Mouse (Mus musculus) intestine, postnatal 0 days (tissue): ENCODE measurements around the gene Rrp8. TPM values are rescaled to one million over a fixed set of nuclear protein-coding genes. Genes with fewer than 3 reads are reported as not detected.
A peak's percentile ranks its signal among the peaks of the same experiment; 100 is the strongest.
"Not testable (repeated sequence)": the region's sequence is repeated elsewhere in the genome, so short reads cannot be mapped to it uniquely, and the experiment has no call there.

Source experiments
- ATAC-seq: fragments of 200-750 bp; cut with Nextera tagmentation; 2 replicates; pipeline ENCODE4 v1.8.0; 2017; ENCODE audit warnings: mild to moderate bottlenecking, moderate TSS enrichment, moderate library complexity
- H3K27ac ChIP-seq: fragments of 300-500 bp; sonication (generic); 2 replicates; pipeline ENCODE4 v1.5.1; 2014; ENCODE audit warnings: mild to moderate bottlenecking, low read depth, low read length, moderate library complexity
- H3K27me3 ChIP-seq: fragments of 300-500 bp; sonication (generic); replicated peaks from 2 replicates; pipeline ENCODE4 v1.6.1; 2014; ENCODE audit warnings: low read length, mixed read lengths; ENCODE audit not compliant: control insufficient read depth, insufficient read depth
- H3K36me3 ChIP-seq: fragments of 300-500 bp; sonication (generic); 2 replicates; pipeline ENCODE4 v1.6.1; 2014; ENCODE audit warnings: mild to moderate bottlenecking, moderate library complexity; ENCODE audit not compliant: control insufficient read depth, insufficient read depth
- H3K4me1 ChIP-seq: fragments of 300-500 bp; sonication (generic); replicated peaks from 2 replicates; pipeline ENCODE4 v1.6.1; 2014; ENCODE audit warnings: antibody characterized with exemption, low read length, mixed read lengths; ENCODE audit not compliant: control insufficient read depth, insufficient read depth
- H3K4me2 ChIP-seq: fragments of 300-500 bp; sonication (generic); replicated peaks from 2 replicates; pipeline ENCODE4 v1.6.1; 2014; ENCODE audit warnings: low read depth, mild to moderate bottlenecking, moderate library complexity
- H3K4me3 ChIP-seq: fragments of 300-500 bp; sonication (generic); 2 replicates; pipeline ENCODE4 v1.5.1; 2014; ENCODE audit warnings: low read depth, low read length
- H3K9ac ChIP-seq: fragments of 300-500 bp; sonication (generic); 2 replicates; pipeline ENCODE4 v1.6.1; 2014; ENCODE audit warnings: mild to moderate bottlenecking, low read depth, low read length
- H3K9me3 ChIP-seq: fragments of 300-500 bp; sonication (generic); 2 replicates; pipeline ENCODE4 v1.6.1; 2016; ENCODE audit warnings: mixed run types; ENCODE audit not compliant: control insufficient read depth
- CTCF ChIP-seq: sonication (generic); IDR thresholded peaks from 2 replicates; pipeline ENCODE4 v1.5.1; 2016; ENCODE audit warnings: low read depth, mild to moderate bottlenecking, control low read depth, antibody characterized with exemption, moderate library complexity
- WGBS: fragments of 180-500 bp; shearing (Covaris S2); extraction: QIAGEN DNeasy Blood & Tissue Kit; methylation state at CpG from one replicate; pipeline ENCODE4 v1.1.7; 2014; 5-methylcytosine and 5-hydroxymethylcytosine counted together
- polyA plus RNA-seq: library from polyadenylated mRNA; unstranded; fragments of >200 nt; fragmentation: Nextera tagmentation; extraction: Ambion mirVana; gene quantifications from 2 replicates; pipeline ENCODE4 v1.2.1, GENCODE M21; 2015

Gene Rrp8
- polyA plus RNA-seq, 1 experiment from 2014 or later, result 15.0 TPM

DNA sequence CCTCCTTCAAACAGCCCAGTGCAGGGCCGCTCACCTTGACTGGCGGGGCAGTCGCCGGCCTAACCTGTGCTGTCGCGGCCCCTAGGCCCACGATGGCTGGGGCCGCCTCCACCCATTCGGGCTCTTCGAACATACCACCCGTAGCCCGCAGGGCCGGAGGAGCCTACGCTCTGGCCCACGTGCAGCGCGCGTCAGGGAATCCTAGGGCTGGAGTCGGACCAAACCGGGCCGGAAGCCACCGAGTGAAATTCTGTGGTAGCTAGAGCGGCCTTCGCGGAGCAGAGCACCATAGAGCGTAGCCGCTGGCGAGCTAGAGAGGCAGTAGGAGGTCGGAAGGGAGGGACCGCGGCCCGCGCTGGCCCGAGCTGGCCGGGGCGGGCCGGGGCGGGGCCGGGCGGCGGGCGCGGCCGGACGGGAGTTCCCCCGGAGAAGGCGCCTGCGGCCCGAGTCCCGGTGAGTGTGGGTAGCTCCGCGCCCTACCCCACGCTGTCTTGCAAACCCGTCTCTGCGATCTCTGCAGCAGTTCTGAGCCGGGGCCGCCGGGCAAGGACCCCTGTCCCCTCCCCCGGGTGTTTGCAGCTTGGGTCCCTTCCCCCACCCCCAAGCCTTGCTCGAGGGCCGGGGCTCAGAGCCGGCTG lies 802 bp downstream of the Rrp8 start, which contains the start of gene Ilk:
Gene Ilk (plus strand): TSS at position 329 of the 638 bp plus-strand sequence.
- WGBS, result under 1% methylated on average over 59 of the region's 62 CpGs
- H3K4me2 ChIP-seq, result peak within 1 kb of the TSS; percentile 92
- H3K36me3 ChIP-seq, result peaks cover 46% of the 10 kb centered on the region
- peak within 1 kb of the TSS; percentile 87 for H3K27ac ChIP-seq
- H3K9me3 ChIP-seq, result no peaks in the 10 kb centered on the region
- no peaks in the 10 kb centered on the region for H3K4me1 ChIP-seq
- ATAC-seq, result peak; percentile 99
- no peak for TF ChIP-seq CTCF
- peak within 1 kb of the TSS; percentile 89 for H3K9ac ChIP-seq
- no peaks in the 10 kb centered on the region for H3K27me3 ChIP-seq
- H3K4me3 ChIP-seq, result peak within 1 kb of the TSS; percentile 93

DNA sequence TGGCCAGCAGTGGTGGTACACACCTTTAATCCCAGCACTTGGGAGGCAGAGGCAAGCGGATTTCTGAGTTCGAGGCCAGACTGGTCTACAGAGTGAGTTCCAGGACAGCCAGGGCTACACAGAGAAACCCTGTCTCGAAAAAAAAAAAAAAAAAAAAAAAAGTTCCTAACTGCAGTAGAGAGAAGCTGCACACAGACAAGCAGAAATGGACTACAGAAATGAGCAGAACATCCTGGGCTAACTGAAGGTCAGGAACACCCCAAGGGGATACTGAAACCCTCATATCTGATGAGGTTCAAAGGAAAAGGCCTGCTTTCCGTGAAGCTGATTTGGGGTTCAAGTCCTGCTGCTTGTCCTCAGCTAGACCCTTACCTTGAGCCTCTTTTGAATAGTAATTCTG lies 1.7 kb downstream of the Rrp8 start:
- H3K27ac ChIP-seq, result not testable (repeated sequence)
- H3K4me3 ChIP-seq, result peak overlapping the region; percentile 93

GRCm38 (mm10) chr7:105734826-105735225 lies 2.4 kb downstream of the Rrp8 start:
- no peak overlapping the region for H3K9ac ChIP-seq
- H3K4me2 ChIP-seq, result no peak overlapping the region
- WGBS, result 86% methylated on average over 8 of the region's 8 CpGs

More for the DNA sequence above, 1.7 kb downstream of the Rrp8 start:
- WGBS, result 48% methylated on average over 3 of the region's 4 CpGs
- ATAC-seq, H3K27me3 ChIP-seq, H3K9me3 ChIP-seq, H3K4me1 ChIP-seq: not testable (repeated sequence)
- Histone ChIP-seq H3K36me3 (peaks cover 46% of the 10 kb centered on the region; the same call in 1 of the 2 replicates), H3K9ac (peak overlapping the region; percentile 89; the same call in 1 of the 2 replicates), H3K4me2 (peak overlapping the region; percentile 92)

DNA sequence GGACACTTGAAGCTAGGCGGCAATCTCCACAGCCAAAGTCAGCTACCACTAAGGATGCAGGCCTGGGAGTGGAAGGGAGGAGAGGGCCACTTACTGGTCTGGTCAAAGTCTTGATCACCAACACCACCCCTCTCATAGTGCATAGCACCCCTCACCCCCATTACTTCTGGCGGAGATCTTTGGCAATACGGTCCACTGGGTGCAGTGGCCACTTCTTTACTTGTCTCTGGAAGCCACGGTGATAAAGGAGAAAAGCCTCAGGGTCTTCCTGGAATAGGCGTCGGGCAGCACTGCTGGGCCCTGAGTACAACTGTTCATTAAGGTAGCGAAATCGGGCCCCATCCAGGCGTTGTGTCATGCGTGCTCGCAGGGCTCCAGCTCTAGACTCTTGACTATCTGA lies 3.3 kb downstream of the Rrp8 start:
- Histone ChIP-seq H3K27me3 (no peaks in the 10 kb centered on the region), H3K9me3 (no peaks in the 10 kb centered on the region), H3K4me1 (no peaks in the 10 kb centered on the region), H3K4me2 (no peak overlapping the region), H3K4me3 (no peak overlapping the region), H3K36me3 (peaks cover 47% of the 10 kb centered on the region; the same call in 1 of the 2 replicates), H3K27ac (no peak overlapping the region), H3K9ac (no peak overlapping the region)
- no peak for TF ChIP-seq CTCF
- no peak for ATAC-seq
- WGBS, result 93% methylated on average over 11 of the region's 11 CpGs

More at GRCm38 (mm10) chr7:105734826-105735225, 2.4 kb downstream of the Rrp8 start:
- H3K4me1 ChIP-seq, result no peaks in the 10 kb centered on the region
- ATAC-seq, result no peak
- H3K36me3 ChIP-seq, result peaks cover 41% of the 10 kb centered on the region; the same call in 1 of the 2 replicates
- TF ChIP-seq CTCF, result no peak
- H3K9me3 ChIP-seq, result no peaks in the 10 kb centered on the region
- H3K27me3 ChIP-seq, result no peaks in the 10 kb centered on the region
- no peak overlapping the region for H3K27ac ChIP-seq
- no peak overlapping the region for H3K4me3 ChIP-seq

GRCm38 (mm10) chr7:105728701-105729428 lies 8.3 kb downstream of the Rrp8 start:
- Histone ChIP-seq H3K36me3 (peaks cover 39% of the 10 kb centered on the region; the same call in 1 of the 2 replicates), H3K9me3 (no peaks in the 10 kb centered on the region), H3K9ac (no peak overlapping the region), H3K4me2 (no peak overlapping the region), H3K27me3 (no peaks in the 10 kb centered on the region), H3K27ac (no peak overlapping the region), H3K4me3 (no peak overlapping the region), H3K4me1 (no peaks in the 10 kb centered on the region)
- TF ChIP-seq CTCF, result no peak
- WGBS, result 82% methylated on average over 6 of the region's 6 CpGs
- no peak for ATAC-seq

DNA sequence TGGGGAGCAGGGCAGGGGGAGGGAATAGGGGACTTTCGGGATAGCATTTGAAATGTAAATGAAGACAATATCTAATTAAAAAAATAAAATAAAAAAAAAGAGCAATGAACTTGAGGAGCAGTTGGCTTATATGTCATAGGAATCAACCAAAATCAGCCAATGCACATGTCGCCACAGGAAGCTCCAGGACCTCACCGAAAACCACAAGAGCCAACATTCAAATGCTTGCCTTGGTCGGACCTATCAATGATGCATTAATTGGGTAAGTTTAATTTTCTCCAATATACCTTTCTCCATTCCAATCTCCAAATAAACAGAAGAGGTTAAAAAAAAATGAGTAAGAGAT lies 10.2 kb downstream of the Rrp8 start:
- H3K27me3 ChIP-seq, result no peaks in the 10 kb centered on the region
- TF ChIP-seq CTCF, result no peak
- no peak overlapping the region for H3K9ac ChIP-seq
- no peaks in the 10 kb centered on the region for H3K9me3 ChIP-seq
- no peaks in the 10 kb centered on the region for H3K4me1 ChIP-seq
- ATAC-seq, result no peak
- no peak overlapping the region for H3K4me3 ChIP-seq
- no peak overlapping the region for H3K27ac ChIP-seq
- no peak overlapping the region for H3K4me2 ChIP-seq
- peaks cover 22% of the 10 kb centered on the region; the same call in 1 of the 2 replicates for H3K36me3 ChIP-seq
- WGBS, result 93% methylated on average over 4 of the region's 4 CpGs
